Mouse (Mus musculus): ENCODE data around the gene Tmem37. TPM values are rescaled to one million over a fixed set of nuclear protein-coding genes. Genes with fewer than 3 reads are reported as not detected.
A peak's percentile ranks its signal among the peaks of the same experiment; 100 is the strongest.

Tmem37 gene
- polyA plus RNA-seq, 1 experiment from 2014 or later: 166 TPM

- peaks cover 14% of the 10 kb centered on the region for H3K4me1 ChIP-seq (replicated peaks; ENCODE audit: insufficient read depth, low read length)
- no peak for TF ChIP-seq CTCF (IDR thresholded peaks at IDR 0.05; ENCODE audit: low read depth)
- peaks cover 21% of the 10 kb centered on the region for H3K36me3 ChIP-seq (ENCODE audit: insufficient read depth, low read length)
- H3K4me2 ChIP-seq (ENCODE audit: low read length): peak overlapping the region; percentile 76
- 81% methylated on average over 4 of the region's 4 CpGs for WGBS
- no peak for ATAC-seq (replicated peaks; ENCODE audit: low FRiP score, low read depth)
- H3K9me3 ChIP-seq (replicated peaks; ENCODE audit: low read length): no peaks in the 10 kb centered on the region
- 0 out of 2 replicates have a peak overlapping the region, but pooled peaks have one; percentile 90 for H3K27ac ChIP-seq
- H3K9ac ChIP-seq (ENCODE audit: low read depth, low read length): peak overlapping the region; percentile 65; the same call in 1 of the 2 replicates
- no peak for DNase-seq (ENCODE audit: low spot score)
- H3K27me3 ChIP-seq (ENCODE audit: insufficient read depth, low read length): no peaks in the 10 kb centered on the region
- 0 out of 2 replicates have a peak overlapping the region, but pooled peaks have one; percentile 55 for H3K4me3 ChIP-seq (replicated peaks; ENCODE audit: low read depth, low read length)
Measured at GRCm38 (mm10) chr1:120119389-120119788, 45.5 kb upstream of the Tmem37 start.

DNA sequence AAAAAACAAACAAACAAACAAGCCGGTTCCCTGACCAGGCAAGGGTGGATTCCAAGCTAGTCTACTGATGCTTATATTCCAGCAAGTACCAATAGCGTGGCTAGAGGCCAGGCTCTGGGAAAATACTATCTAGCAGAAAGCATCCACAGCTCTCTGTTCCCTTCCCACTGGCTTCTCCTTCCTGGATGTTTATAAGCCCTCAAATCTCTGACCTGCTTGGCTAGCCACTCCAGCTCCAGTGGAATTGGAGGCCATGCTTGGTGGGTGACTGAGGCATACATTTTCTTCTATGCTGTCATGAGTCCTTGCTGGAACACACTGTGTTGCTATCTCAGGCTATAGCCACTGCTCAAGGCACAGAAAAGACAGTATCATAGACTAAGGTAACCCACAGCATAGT, 45.0 kb upstream of the Tmem37 start:
- H3K36me3 ChIP-seq (ENCODE audit: insufficient read depth, low read length): peaks cover 24% of the 10 kb centered on the region
- DNase-seq (ENCODE audit: low spot score) (no peak), ATAC-seq (replicated peaks; ENCODE audit: low FRiP score, low read depth) (no peak)
- peaks cover 14% of the 10 kb centered on the region for H3K4me1 ChIP-seq (replicated peaks; ENCODE audit: insufficient read depth, low read length)
- H3K4me2 ChIP-seq (ENCODE audit: low read length): 0 out of 2 replicates have a peak overlapping the region, but pooled peaks have one; percentile 3
- no peaks in the 10 kb centered on the region for H3K27me3 ChIP-seq (ENCODE audit: insufficient read depth, low read length)
- peak overlapping the region; percentile 37; the same call in 1 of the 2 replicates for H3K9ac ChIP-seq (ENCODE audit: low read depth, low read length)
- WGBS: 96% methylated on average over 2 of the region's 2 CpGs
- no peak overlapping the region for H3K4me3 ChIP-seq (replicated peaks; ENCODE audit: low read depth, low read length)
- no peaks in the 10 kb centered on the region for H3K9me3 ChIP-seq (replicated peaks; ENCODE audit: low read length)
- no peak overlapping the region for H3K27ac ChIP-seq
- no peak for TF ChIP-seq CTCF (IDR thresholded peaks at IDR 0.05; ENCODE audit: low read depth)

GRCm38 (mm10) chr1:120116106-120116505, 42.2 kb upstream of the Tmem37 start:
- DNase-seq (ENCODE audit: low spot score) (no peak), ATAC-seq (replicated peaks; ENCODE audit: low FRiP score, low read depth) (0 out of 2 replicates have a peak, but pooled peaks have one; percentile 30)
- Histone ChIP-seq H3K4me3 (replicated peaks; ENCODE audit: low read depth, low read length) (no peak overlapping the region), H3K9me3 (replicated peaks; ENCODE audit: low read length) (no peaks in the 10 kb centered on the region), H3K36me3 (ENCODE audit: insufficient read depth, low read length) (peaks cover 30% of the 10 kb centered on the region), H3K4me2 (ENCODE audit: low read length) (no peak overlapping the region), H3K4me1 (replicated peaks; ENCODE audit: insufficient read depth, low read length) (peaks cover 14% of the 10 kb centered on the region), H3K27ac (no peak overlapping the region), H3K9ac (ENCODE audit: low read depth, low read length) (no peak overlapping the region), H3K27me3 (ENCODE audit: insufficient read depth, low read length) (no peaks in the 10 kb centered on the region)
- no peak for TF ChIP-seq CTCF (IDR thresholded peaks at IDR 0.05; ENCODE audit: low read depth)
- 83% methylated on average over 11 of the region's 11 CpGs for WGBS

DNA sequence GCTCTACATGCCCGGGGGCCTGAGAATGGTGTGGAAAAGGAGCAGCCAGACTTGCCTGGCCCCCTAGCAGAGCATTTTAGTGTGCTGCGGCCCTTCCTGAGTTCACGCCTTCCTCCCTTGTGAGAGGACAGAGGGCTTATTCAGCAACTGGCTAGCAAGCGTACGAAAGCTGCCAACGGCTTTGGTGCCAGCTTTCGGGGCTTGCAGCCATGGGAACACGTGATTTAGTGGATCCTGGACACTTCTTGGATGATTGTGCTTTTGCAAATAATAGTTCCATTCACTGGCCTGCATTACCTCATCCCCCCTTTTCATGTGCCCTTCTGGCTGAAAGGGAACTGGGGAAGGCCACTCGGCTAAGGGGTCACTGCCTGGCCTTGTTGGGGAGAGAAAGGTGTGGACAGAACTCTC, 41.8 kb upstream of the Tmem37 start:
- H3K4me1 ChIP-seq (replicated peaks; ENCODE audit: insufficient read depth, low read length): peaks cover 14% of the 10 kb centered on the region
- no peak for TF ChIP-seq CTCF (IDR thresholded peaks at IDR 0.05; ENCODE audit: low read depth)
- H3K36me3 ChIP-seq (ENCODE audit: insufficient read depth, low read length): peaks cover 30% of the 10 kb centered on the region
- 93% methylated on average over 9 of the region's 9 CpGs for WGBS
- DNase-seq (ENCODE audit: low spot score) (no peak), ATAC-seq (replicated peaks; ENCODE audit: low FRiP score, low read depth) (no peak)
- no peaks in the 10 kb centered on the region for H3K9me3 ChIP-seq (replicated peaks; ENCODE audit: low read length)
- no peaks in the 10 kb centered on the region for H3K27me3 ChIP-seq (ENCODE audit: insufficient read depth, low read length)
- no peak overlapping the region for H3K9ac ChIP-seq (ENCODE audit: low read depth, low read length)
- H3K27ac ChIP-seq: no peak overlapping the region
- H3K4me2 ChIP-seq (ENCODE audit: low read length): no peak overlapping the region
- H3K4me3 ChIP-seq (replicated peaks; ENCODE audit: low read depth, low read length): no peak overlapping the region

GRCm38 (mm10) chr1:120112251-120113187, 38.6 kb upstream of the Tmem37 start:
- peaks cover 30% of the 10 kb centered on the region for H3K36me3 ChIP-seq (ENCODE audit: insufficient read depth, low read length)
- WGBS: 84% methylated on average over 12 of the region's 12 CpGs
- no peak for ATAC-seq (replicated peaks; ENCODE audit: low FRiP score, low read depth)
- no peak overlapping the region; the same call in 1 of the 2 replicates for H3K27ac ChIP-seq
- no peaks in the 10 kb centered on the region for H3K9me3 ChIP-seq (replicated peaks; ENCODE audit: low read length)
- TF ChIP-seq CTCF (IDR thresholded peaks at IDR 0.05; ENCODE audit: low read depth): no peak
- no peak overlapping the region for H3K4me2 ChIP-seq (ENCODE audit: low read length)
- no peak overlapping the region for H3K4me3 ChIP-seq (replicated peaks; ENCODE audit: low read depth, low read length)
- no peak overlapping the region for H3K9ac ChIP-seq (ENCODE audit: low read depth, low read length)
- DNase-seq (ENCODE audit: low spot score): no peak
- H3K4me1 ChIP-seq (replicated peaks; ENCODE audit: insufficient read depth, low read length): no peaks in the 10 kb centered on the region
- H3K27me3 ChIP-seq (ENCODE audit: insufficient read depth, low read length): no peaks in the 10 kb centered on the region

DNA sequence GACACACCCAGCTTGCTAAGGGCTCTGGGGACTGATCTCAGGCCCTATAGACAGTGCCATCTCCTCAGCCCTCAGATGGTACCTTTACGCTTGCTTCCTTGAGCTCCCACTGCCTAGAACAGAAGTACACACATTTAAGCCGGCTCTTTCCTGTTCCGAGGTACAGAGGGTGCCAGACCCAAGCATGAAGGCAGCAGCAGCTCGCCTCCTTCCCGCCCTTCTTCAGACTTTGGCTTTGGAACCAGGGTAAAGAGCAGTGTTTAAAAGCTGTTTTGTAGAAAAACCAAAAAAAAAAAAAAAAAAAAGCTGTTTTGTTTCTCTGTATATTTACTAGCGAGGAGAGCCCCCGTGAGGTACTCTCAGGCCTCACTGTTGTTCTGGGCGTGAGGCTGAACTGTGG, 37.9 kb upstream of the Tmem37 start:
- Histone ChIP-seq H3K9me3 (replicated peaks; ENCODE audit: low read length) (no peaks in the 10 kb centered on the region), H3K27me3 (ENCODE audit: insufficient read depth, low read length) (no peaks in the 10 kb centered on the region), H3K27ac (no peak overlapping the region; the same call in 1 of the 2 replicates), H3K9ac (ENCODE audit: low read depth, low read length) (no peak overlapping the region), H3K4me3 (replicated peaks; ENCODE audit: low read depth, low read length) (no peak overlapping the region), H3K4me2 (ENCODE audit: low read length) (no peak overlapping the region), H3K4me1 (replicated peaks; ENCODE audit: insufficient read depth, low read length) (no peaks in the 10 kb centered on the region), H3K36me3 (ENCODE audit: insufficient read depth, low read length) (peaks cover 27% of the 10 kb centered on the region)
- ATAC-seq (replicated peaks; ENCODE audit: low FRiP score, low read depth): no peak
- DNase-seq (ENCODE audit: low spot score): no peak
- no peak for TF ChIP-seq CTCF (IDR thresholded peaks at IDR 0.05; ENCODE audit: low read depth)
- 84% methylated on average over 8 of the region's 8 CpGs for WGBS
